Mouse (Mus musculus) CH12.LX (cell line): Measurements from ENCODE around the gene Nek11. TPM values are rescaled to one million over a fixed set of nuclear protein-coding genes. Genes with fewer than 3 reads are reported as not detected.

Experiments used
- DNase-seq: peaks from one replicate; pipeline ENCODE4 v3.0.0-alpha.2; 2013; ENCODE audit errors: extremely low read depth
- H3K27ac ChIP-seq: 2 replicates; pipeline ENCODE4 v1.5.1; 2012; ENCODE audit warnings: low read depth, mild to moderate bottlenecking, control low read depth, moderate library complexity; ENCODE audit not compliant: insufficient read depth
- H3K27me3 ChIP-seq: replicated peaks from 2 replicates; pipeline ENCODE3; 2012; ENCODE audit warnings: inconsistent platforms
- H3K36me3 ChIP-seq, 2 experiments: replicated peaks in 1 of 2; 2 replicates each; pipeline versions ENCODE3 to v1.6.1; 2012; ENCODE audit warnings: inconsistent platforms in 1 of 2, low read length in 1 of 2, mild to moderate bottlenecking in 1 of 2, mixed read lengths in 1 of 2, moderate library complexity in 1 of 2; ENCODE audit not compliant: control insufficient read depth in 1 of 2, insufficient read depth in 1 of 2
- H3K4me1 ChIP-seq, 2 experiments: 2 replicates each; pipeline ENCODE4 v1.6.1; 2012; ENCODE audit warnings: inconsistent platforms in 1 of 2, moderate library complexity in 1 of 2; ENCODE audit not compliant: insufficient read depth in 2 of 2, control insufficient read depth in 1 of 2
- H3K4me2 ChIP-seq: 2 replicates; pipeline ENCODE4 v1.6.1; 2012; ENCODE audit warnings: low read depth, mild to moderate bottlenecking, control low read depth; ENCODE audit not compliant: poor library complexity, insufficient read depth, severe bottlenecking
- H3K4me3 ChIP-seq, 3 experiments: fragments of 150-350 bp in 1 of 3; sonication (generic) in 1 of 3; replicated peaks in 1 of 3; 2 replicates each; pipeline versions ENCODE3 to v1.5.1; 2011 to 2012; ENCODE audit warnings: low read depth in 2 of 3, low read length in 2 of 3, mild to moderate bottlenecking in 2 of 3, moderate library complexity in 2 of 3, control low read depth in 1 of 3, improper control_type of control experiment in 1 of 3, inconsistent platforms in 1 of 3, mixed read lengths in 1 of 3; ENCODE audit not compliant: poor library complexity in 1 of 3
- H3K79me2 ChIP-seq: replicated peaks from 2 replicates; pipeline ENCODE4 v1.6.1; 2012; ENCODE audit warnings: mild to moderate bottlenecking, moderate library complexity; ENCODE audit not compliant: control insufficient read depth, poor library complexity, insufficient read depth, severe bottlenecking; ENCODE audit errors: extremely low read depth
- H3K9ac ChIP-seq: 2 replicates; pipeline ENCODE4 v1.6.1; 2012; ENCODE audit warnings: low read depth, mild to moderate bottlenecking, control low read depth, moderate library complexity; ENCODE audit not compliant: insufficient read depth
- H3K9me3 ChIP-seq: replicated peaks from 2 replicates; pipeline ENCODE3; 2012; ENCODE audit warnings: low read length, inconsistent platforms, mixed read lengths
- BHLHE40 ChIP-seq: IDR thresholded peaks from 2 replicates; pipeline ENCODE4 v1.6.1; 2011; ENCODE audit warnings: mild to moderate bottlenecking, low read depth, low read length, improper control_type of control experiment
- CHD1 ChIP-seq: IDR thresholded peaks from 2 replicates; pipeline ENCODE4 v1.6.1; 2012; ENCODE audit warnings: low read depth, low read length, improper control_type of control experiment, inconsistent platforms
- CHD2 ChIP-seq: IDR thresholded peaks from 2 replicates; pipeline ENCODE4 v1.6.1; 2011; ENCODE audit warnings: low read length, improper control_type of control experiment
- CTCF ChIP-seq, 2 experiments: IDR thresholded peaks in 1 of 2; conservative IDR thresholded peaks in 1 of 2; 2 replicates each; pipeline ENCODE4 v1.5.1; 2011 to 2012; ENCODE audit warnings: low read depth in 2 of 2, low read length in 2 of 2, improper control_type of control experiment in 1 of 2, inconsistent platforms in 1 of 2, mild to moderate bottlenecking in 1 of 2, moderate library complexity in 1 of 2
- ELF1 ChIP-seq: IDR thresholded peaks from 2 replicates; pipeline ENCODE4 v1.6.1; 2014; ENCODE audit warnings: low read depth, mild to moderate bottlenecking, inconsistent platforms, low read length, improper control_type of control experiment
- EP300 ChIP-seq: IDR thresholded peaks from 2 replicates; pipeline ENCODE4 v1.6.1; 2011; ENCODE audit warnings: low read length, improper control_type of control experiment
- GABPA ChIP-seq: IDR thresholded peaks from 2 replicates; pipeline ENCODE4 v1.6.1; 2012; ENCODE audit warnings: low read depth, low read length, improper control_type of control experiment, inconsistent platforms; ENCODE audit not compliant: insufficient replicate concordance
- HCFC1 ChIP-seq: IDR thresholded peaks from 2 replicates; pipeline ENCODE4 v1.6.1; 2012; ENCODE audit warnings: low read depth, mild to moderate bottlenecking, inconsistent platforms, low read length, improper control_type of control experiment
- IRF4 ChIP-seq: IDR thresholded peaks from 2 replicates; pipeline ENCODE4 v1.6.1; 2014; ENCODE audit warnings: low read depth, mild to moderate bottlenecking, inconsistent platforms, low read length, improper control_type of control experiment
- JUN ChIP-seq: IDR thresholded peaks from 2 replicates; pipeline ENCODE4 v1.6.1; 2011; ENCODE audit warnings: low read depth, mild to moderate bottlenecking, low read length, improper control_type of control experiment, moderate library complexity; ENCODE audit not compliant: insufficient read depth
- JUND ChIP-seq: conservative IDR thresholded peaks from 2 replicates; pipeline ENCODE4 v1.6.1; 2011; ENCODE audit warnings: low read depth, low read length, improper control_type of control experiment
- KAT2A ChIP-seq: IDR thresholded peaks from 2 replicates; pipeline ENCODE4 v1.6.1; 2012; ENCODE audit warnings: low read length, improper control_type of control experiment, inconsistent platforms; ENCODE audit not compliant: insufficient replicate concordance
- MAFK ChIP-seq: IDR thresholded peaks from 2 replicates; pipeline ENCODE4 v1.6.1; 2011; ENCODE audit warnings: low read length, improper control_type of control experiment; ENCODE audit not compliant: insufficient replicate concordance
- MAX ChIP-seq: IDR thresholded peaks from 2 replicates; pipeline ENCODE4 v1.6.1; 2011; ENCODE audit warnings: low read length, improper control_type of control experiment
- MEF2A ChIP-seq: IDR thresholded peaks from 2 replicates; pipeline ENCODE4 v1.6.1; 2014; ENCODE audit warnings: low read depth, mild to moderate bottlenecking, inconsistent platforms, low read length, improper control_type of control experiment, borderline replicate concordance
- MXI1 ChIP-seq: IDR thresholded peaks from 2 replicates; pipeline ENCODE4 v1.6.1; 2011; ENCODE audit warnings: mild to moderate bottlenecking, low read depth, low read length, improper control_type of control experiment
- NELFE ChIP-seq: IDR thresholded peaks from 2 replicates; pipeline ENCODE4 v1.6.1; 2011; ENCODE audit warnings: low read depth, low read length, improper control_type of control experiment
- NRF1 ChIP-seq: IDR thresholded peaks from 2 replicates; pipeline ENCODE4 v1.6.1; 2014; ENCODE audit warnings: low read depth, mild to moderate bottlenecking, inconsistent platforms, low read length, improper control_type of control experiment, moderate library complexity
- POLR2AphosphoS2 ChIP-seq: IDR thresholded peaks from 2 replicates; pipeline ENCODE4 v1.6.1; 2011; ENCODE audit warnings: low read depth, low read length, improper control_type of control experiment
- RAD21 ChIP-seq: IDR thresholded peaks from 2 replicates; pipeline ENCODE4 v1.6.1; 2011; ENCODE audit warnings: low read depth, mild to moderate bottlenecking, low read length, improper control_type of control experiment, moderate library complexity
- RCOR1 ChIP-seq: conservative IDR thresholded peaks from 2 replicates; pipeline ENCODE4 v1.6.1; 2012; ENCODE audit warnings: low read depth, mild to moderate bottlenecking, inconsistent platforms, low read length, improper control_type of control experiment
- SMC3 ChIP-seq: IDR thresholded peaks from 2 replicates; pipeline ENCODE4 v1.6.1; 2011; ENCODE audit warnings: low read depth, low read length, improper control_type of control experiment
- TBP ChIP-seq: conservative IDR thresholded peaks from 2 replicates; pipeline ENCODE4 v1.6.1; 2011; ENCODE audit warnings: low read depth, low read length, improper control_type of control experiment
- TCF12 ChIP-seq: IDR thresholded peaks from 2 replicates; pipeline ENCODE4 v1.6.1; 2014; ENCODE audit warnings: low read depth, mild to moderate bottlenecking, inconsistent platforms, low read length, improper control_type of control experiment
- UBTF ChIP-seq: IDR thresholded peaks from 2 replicates; pipeline ENCODE4 v1.6.1; 2012; ENCODE audit warnings: low read depth, mild to moderate bottlenecking, inconsistent platforms, low read length, improper control_type of control experiment, moderate library complexity
- ZC3H11A ChIP-seq: IDR thresholded peaks from 2 replicates; pipeline ENCODE4 v1.6.1; 2012; ENCODE audit warnings: low read depth, mild to moderate bottlenecking, inconsistent platforms, low read length, improper control_type of control experiment
- ZKSCAN1 ChIP-seq: IDR thresholded peaks from 2 replicates; pipeline ENCODE4 v1.6.1; 2012; ENCODE audit warnings: low read depth, inconsistent platforms, low read length, improper control_type of control experiment, borderline replicate concordance
- ZNF384 ChIP-seq: IDR thresholded peaks from 2 replicates; pipeline ENCODE4 v1.6.1; 2012; ENCODE audit warnings: low read depth, low read length, improper control_type of control experiment, inconsistent platforms
- dilution Hi-C: fragments of 300-500 bp; cut with MboI; formaldehyde crosslinking; loops from 2 replicates; pipeline ENCODE4 v1.14.3; 2020; ENCODE audit warnings: low sequenced_read_pairs; ENCODE audit not compliant: extremely low pct_unique_long_range_greater_than_20kb, extremely low pct_ligation_motif_present
- in situ Hi-C: fragments of 300-500 bp; cut with MboI; formaldehyde crosslinking; loops from 3 replicates; pipeline ENCODE4 v1.14.3; 2019; ENCODE audit warnings: low sequenced_read_pairs, low pct_ligation_motif_present, low pct_unique_long_range_greater_than_20kb, mixed read lengths
- polyA plus RNA-seq: library from polyadenylated mRNA; unstranded; fragments of >175 nt; gene quantifications from 2 replicates; pipeline ENCODE4 v1.2.1, GENCODE M21; 2012; ENCODE audit warnings: low read depth; ENCODE audit not compliant: insufficient read length
- total RNA-seq, 2 experiments: library from RNA; depleted of rRNA; stranded (reverse); fragments of 300-350 nt in 1 of 2; fragments of >200 nt in 1 of 2; gene quantifications; 2 replicates each; pipeline ENCODE4 v1.2.3; 2012 to 2014

Gene Nek11
- total and polyA plus RNA-seq, 3 experiments: 0.17 to 0.32 TPM; not detected in 1

DNA sequence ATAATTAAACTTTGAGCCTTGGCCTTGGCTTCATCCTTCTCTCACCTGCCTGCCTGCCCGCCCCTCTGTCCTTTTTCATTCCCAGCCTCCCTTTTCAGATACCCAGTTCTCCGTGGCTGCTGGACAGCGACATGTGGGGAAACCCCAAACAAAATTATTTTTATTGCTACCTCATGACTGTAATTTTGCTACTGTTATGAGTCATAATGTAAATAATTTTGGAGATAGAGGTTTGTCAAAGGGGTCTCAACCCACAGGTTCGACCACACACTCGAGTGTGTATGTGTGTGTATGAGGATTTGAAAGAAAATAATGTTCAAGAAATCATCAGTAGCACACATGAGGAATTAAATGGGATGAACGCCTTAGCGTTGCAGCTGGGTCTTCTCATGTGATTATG, 110.7 kb downstream of the Nek11 start:
- no peak for DNase-seq
- Histone ChIP-seq H3K79me2 (no peaks in the 10 kb centered on the region), H3K4me3 (no peak overlapping the region), H3K9ac (no peak overlapping the region), H3K4me1 (peaks cover 10 to 21% of the 10 kb centered on the region in 2 experiments; a peak in 3 of 4 replicates), H3K4me2 (no peak overlapping the region), H3K27me3 (no peaks in the 10 kb centered on the region), H3K27ac (no peak overlapping the region), H3K9me3 (no peaks in the 10 kb centered on the region), H3K36me3 (no peaks in the 10 kb centered on the region)
- dilution Hi-C loops (no loop called here), in situ Hi-C loops (no loop called here)
- TF ChIP-seq NRF1 (no peak), MEF2A (0 out of 2 replicates have a peak, but pooled peaks have one; percentile 25), IRF4 (peak; percentile 84), JUND (peak; percentile 78), MAX (no peak), UBTF (no peak), EP300 (peak; percentile 41; the same call in 1 of the 2 replicates), JUN (peak; percentile 52)

DNA sequence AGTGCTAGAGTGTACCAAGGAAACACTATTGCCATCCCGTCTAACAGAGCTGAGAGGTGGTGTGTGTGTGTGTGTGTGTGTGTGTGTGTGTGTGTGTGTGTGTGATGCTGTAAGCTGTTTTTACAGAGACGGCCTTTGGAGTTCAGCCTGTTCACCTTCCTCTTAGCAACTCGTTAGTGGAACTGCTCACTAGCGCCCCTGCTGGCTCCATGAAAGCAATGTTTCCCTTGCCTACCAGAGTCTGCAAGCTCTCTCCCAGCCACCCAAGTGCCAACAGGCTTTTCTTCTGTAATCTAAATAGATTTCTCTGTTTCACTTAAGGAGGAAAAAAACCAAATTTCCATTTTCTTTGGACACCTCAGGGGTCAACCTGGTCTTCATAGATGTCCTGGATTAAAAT, 112.6 kb downstream of the Nek11 start:
- Histone ChIP-seq H3K4me2 (no peak overlapping the region), H3K9ac (no peak overlapping the region), H3K36me3 (no peaks in the 10 kb centered on the region), H3K4me1 (peaks cover 8 to 18% of the 10 kb centered on the region in 2 experiments; a peak in 2 of 4 replicates), H3K9me3 (no peaks in the 10 kb centered on the region), H3K79me2 (no peaks in the 10 kb centered on the region), H3K27me3 (no peaks in the 10 kb centered on the region), H3K27ac (no peak overlapping the region), H3K4me3 (no peak overlapping the region)
- TF ChIP-seq TBP: no peak
- TF ChIP-seq UBTF: no peak
- TF ChIP-seq MAFK: no peak
- peak; percentile 66 to 72 for TF ChIP-seq CTCF (conservative IDR thresholded peaks at IDR 0.05 in 1 of 2, IDR thresholded peaks at IDR 0.05 in 1 of 2; ENCODE audit: low read depth in 2 of 2, low read length in 2 of 2)
- no peak for TF ChIP-seq IRF4
- no peak for TF ChIP-seq KAT2A
- no peak for TF ChIP-seq ZC3H11A
- no peak for TF ChIP-seq BHLHE40
- TF ChIP-seq CHD1: no peak
- TF ChIP-seq ZNF384: no peak
- no peak for TF ChIP-seq NELFE
- TF ChIP-seq MAX: no peak
- TF ChIP-seq ZKSCAN1: no peak
- TF ChIP-seq MXI1: no peak
- TF ChIP-seq JUND: no peak
- no peak for TF ChIP-seq RCOR1
- TF ChIP-seq POLR2AphosphoS2: no peak
- no peak for TF ChIP-seq GABPA
- no peak for TF ChIP-seq TCF12
- no peak for TF ChIP-seq HCFC1
- no peak for TF ChIP-seq ELF1
- TF ChIP-seq CHD2: no peak
- TF ChIP-seq SMC3: peak; percentile 44
- TF ChIP-seq RAD21: peak; percentile 46
- in situ Hi-C loops: no loop called here
- peak; percentile 78 for DNase-seq
- dilution Hi-C loops: no loop called here
